Mouse (Mus musculus): ENCODE data around the gene Ntm.

DNA sequence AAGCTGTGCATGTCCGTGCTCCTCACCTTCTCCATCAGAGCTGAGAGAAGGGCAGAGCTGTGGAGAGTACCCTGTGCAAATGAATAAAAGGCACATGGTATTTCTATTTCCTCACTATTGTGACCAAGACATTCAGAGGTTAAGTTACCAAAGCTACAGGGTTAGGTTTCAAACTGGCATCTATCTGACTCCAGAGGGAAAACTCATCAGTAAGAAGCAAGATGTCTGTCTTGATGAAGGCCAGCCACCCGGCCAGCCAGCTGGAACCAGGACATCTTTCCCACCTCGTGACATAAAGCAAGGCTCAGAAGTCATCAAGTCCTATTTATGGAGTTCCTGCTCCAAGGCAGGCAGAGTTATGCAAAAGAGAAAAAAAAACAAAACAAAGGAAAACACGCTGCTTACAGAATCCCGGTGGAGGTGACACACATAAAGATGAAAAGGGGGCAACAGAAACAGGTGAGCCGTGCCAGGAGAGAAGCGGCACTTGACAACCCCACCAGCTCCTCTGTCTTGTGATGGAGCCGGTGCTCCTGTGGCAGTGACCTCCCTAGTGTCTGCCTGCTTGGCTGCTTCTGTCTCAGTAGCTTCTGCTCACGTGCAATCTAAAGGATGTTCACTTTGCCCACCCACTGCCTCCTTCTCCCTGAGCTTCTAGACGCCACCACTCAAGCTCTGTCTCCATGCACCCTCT is 694.2 kb downstream of the Ntm start:
- TF ChIP-seq CTCF (IDR thresholded peaks at IDR 0.05), result no peak
- TF ChIP-seq EP300 (IDR thresholded peaks at IDR 0.05; ENCODE audit: insufficient read depth, low read depth, low read length), result no peak
- no peak for TF ChIP-seq POLR2A (IDR thresholded peaks at IDR 0.05; ENCODE audit: insufficient read depth, low read depth, low read length)

All from heart, adult 2 months (tissue).